Mouse (Mus musculus): ENCODE data around the gene Robo2. TPM values are rescaled to one million over a fixed set of nuclear protein-coding genes. Genes with fewer than 3 reads are reported as not detected.
A peak's percentile ranks its signal among the peaks of the same experiment; 100 is the strongest.

The Robo2 gene
- polyA plus RNA-seq, 1 experiment from 2014 or later, result 56.4 TPM

GRCm38 (mm10) chr16:73957675-73958523 lies 453.7 kb downstream of the Robo2 start:
- TF ChIP-seq CTCF (IDR thresholded peaks at IDR 0.05; ENCODE audit: low read depth), result no peak
- WGBS, result 71% methylated on average over 3 of the region's 3 CpGs
- DNase-seq (no peak), ATAC-seq (ENCODE audit: insufficient read depth) (no peak)
- no peaks in the 10 kb centered on the region for H3K27me3 ChIP-seq (ENCODE audit: insufficient read depth, low read length)
- H3K9ac ChIP-seq, result no peak overlapping the region
- H3K4me3 ChIP-seq (ENCODE audit: low read depth, low read length), result no peak overlapping the region
- no peaks in the 10 kb centered on the region for H3K36me3 ChIP-seq (ENCODE audit: insufficient read depth)
- no peaks in the 10 kb centered on the region for H3K4me1 ChIP-seq (ENCODE audit: insufficient read depth)
- no peak overlapping the region for H3K27ac ChIP-seq (ENCODE audit: low read depth)
- no peak overlapping the region for H3K4me2 ChIP-seq
- H3K9me3 ChIP-seq (ENCODE audit: low read depth, low read length), result no peaks in the 10 kb centered on the region

GRCm38 (mm10) chr16:73946171-73946570 lies 465.5 kb downstream of the Robo2 start:
- no peak overlapping the region for H3K27ac ChIP-seq (ENCODE audit: low read depth)
- no peaks in the 10 kb centered on the region for H3K9me3 ChIP-seq (ENCODE audit: low read depth, low read length)
- no peaks in the 10 kb centered on the region for H3K4me1 ChIP-seq (ENCODE audit: insufficient read depth)
- no peak overlapping the region for H3K4me2 ChIP-seq
- no peaks in the 10 kb centered on the region for H3K36me3 ChIP-seq (ENCODE audit: insufficient read depth)
- WGBS, result 88% methylated on average over 6 of the region's 6 CpGs
- no peak overlapping the region for H3K9ac ChIP-seq
- DNase-seq (no peak), ATAC-seq (ENCODE audit: insufficient read depth) (no peak)
- no peak overlapping the region for H3K4me3 ChIP-seq (ENCODE audit: low read depth, low read length)
- no peak for TF ChIP-seq CTCF (IDR thresholded peaks at IDR 0.05; ENCODE audit: low read depth)
- H3K27me3 ChIP-seq (ENCODE audit: insufficient read depth, low read length), result no peaks in the 10 kb centered on the region

GRCm38 (mm10) chr16:73940211-73940541 lies 471.4 kb downstream of the Robo2 start:
- H3K4me2 ChIP-seq, result no peak overlapping the region
- H3K27me3 ChIP-seq (ENCODE audit: insufficient read depth, low read length), result no peaks in the 10 kb centered on the region
- no peaks in the 10 kb centered on the region for H3K4me1 ChIP-seq (ENCODE audit: insufficient read depth)
- no peak for TF ChIP-seq CTCF (IDR thresholded peaks at IDR 0.05; ENCODE audit: low read depth)
- DNase-seq, result no peak
- no peaks in the 10 kb centered on the region for H3K36me3 ChIP-seq (ENCODE audit: insufficient read depth)
- 66% methylated on average over 1 of the region's 1 CpGs for WGBS
- no peak overlapping the region for H3K9ac ChIP-seq
- ATAC-seq (ENCODE audit: insufficient read depth), result no peak
- no peaks in the 10 kb centered on the region for H3K9me3 ChIP-seq (ENCODE audit: low read depth, low read length)
- H3K4me3 ChIP-seq (ENCODE audit: low read depth, low read length), result no peak overlapping the region
- H3K27ac ChIP-seq (ENCODE audit: low read depth), result no peak overlapping the region

- no peak overlapping the region for H3K4me2 ChIP-seq
- H3K9me3 ChIP-seq (ENCODE audit: low read depth, low read length), result no peaks in the 10 kb centered on the region
- H3K4me3 ChIP-seq (ENCODE audit: low read depth, low read length), result no peak overlapping the region
- DNase-seq, result no peak
- H3K9ac ChIP-seq, result no peak overlapping the region
- no peaks in the 10 kb centered on the region for H3K27me3 ChIP-seq (ENCODE audit: insufficient read depth, low read length)
- TF ChIP-seq CTCF (IDR thresholded peaks at IDR 0.05; ENCODE audit: low read depth), result no peak
- 82% methylated on average over 5 of the region's 5 CpGs for whole genome bisulfite sequencing
- no peaks in the 10 kb centered on the region for H3K4me1 ChIP-seq (ENCODE audit: insufficient read depth)
- ATAC-seq (ENCODE audit: insufficient read depth), result no peak
- H3K27ac ChIP-seq (ENCODE audit: low read depth), result no peak overlapping the region
- H3K36me3 ChIP-seq (ENCODE audit: insufficient read depth), result no peaks in the 10 kb centered on the region
Measured at GRCm38 (mm10) chr16:73939423-73940210, 472.0 kb downstream of the Robo2 start.

GRCm38 (mm10) chr16:73930323-73930722 lies 481.3 kb downstream of the Robo2 start:
- Histone ChIP-seq H3K27me3 (ENCODE audit: insufficient read depth, low read length) (no peaks in the 10 kb centered on the region), H3K9ac (no peak overlapping the region), H3K27ac (ENCODE audit: low read depth) (no peak overlapping the region), H3K4me2 (no peak overlapping the region), H3K36me3 (ENCODE audit: insufficient read depth) (no peaks in the 10 kb centered on the region), H3K9me3 (ENCODE audit: low read depth, low read length) (no peaks in the 10 kb centered on the region), H3K4me1 (ENCODE audit: insufficient read depth) (no peaks in the 10 kb centered on the region), H3K4me3 (ENCODE audit: low read depth, low read length) (no peak overlapping the region)
- ATAC-seq (ENCODE audit: insufficient read depth) (no peak; the same call in 1 of the 2 replicates), DNase-seq (peak; percentile 67)
- WGBS, result 56% methylated on average over 4 of the region's 4 CpGs
- TF ChIP-seq CTCF (IDR thresholded peaks at IDR 0.05; ENCODE audit: low read depth), result no peak

- Histone ChIP-seq H3K4me1 (ENCODE audit: insufficient read depth) (no peaks in the 10 kb centered on the region), H3K4me3 (ENCODE audit: low read depth, low read length) (no peak overlapping the region), H3K27me3 (ENCODE audit: insufficient read depth, low read length) (no peaks in the 10 kb centered on the region), H3K36me3 (ENCODE audit: insufficient read depth) (no peaks in the 10 kb centered on the region), H3K4me2 (no peak overlapping the region), H3K9ac (no peak overlapping the region), H3K27ac (ENCODE audit: low read depth) (no peak overlapping the region), H3K9me3 (ENCODE audit: low read depth, low read length) (no peaks in the 10 kb centered on the region)
- DNase-seq, result no peak
- 81% methylated on average over 3 of the region's 3 CpGs for WGBS
- ATAC-seq (ENCODE audit: insufficient read depth), result no peak
- no peak for TF ChIP-seq CTCF (IDR thresholded peaks at IDR 0.05; ENCODE audit: low read depth)
Measured at GRCm38 (mm10) chr16:73927481-73927880, 484.1 kb downstream of the Robo2 start.

- Histone ChIP-seq H3K4me2 (no peak overlapping the region), H3K9ac (no peak overlapping the region), H3K4me3 (ENCODE audit: low read depth, low read length) (no peak overlapping the region), H3K27me3 (ENCODE audit: insufficient read depth, low read length) (no peaks in the 10 kb centered on the region), H3K9me3 (ENCODE audit: low read depth, low read length) (no peaks in the 10 kb centered on the region), H3K36me3 (ENCODE audit: insufficient read depth) (no peaks in the 10 kb centered on the region), H3K4me1 (ENCODE audit: insufficient read depth) (no peaks in the 10 kb centered on the region), H3K27ac (ENCODE audit: low read depth) (no peak overlapping the region)
- no peak for TF ChIP-seq CTCF (IDR thresholded peaks at IDR 0.05; ENCODE audit: low read depth)
- WGBS, result 65% methylated on average over 4 of the region's 4 CpGs
- DNase-seq (peak; percentile 77), ATAC-seq (ENCODE audit: insufficient read depth) (peak; percentile 66; the same call in 1 of the 2 replicates)
Measured at GRCm38 (mm10) chr16:73915425-73915824, 496.2 kb downstream of the Robo2 start.

Measured in lung, embryonic 14.5 days (tissue).